8 mouse cellular contexts compared by ENCODE assay signal in genomic region chr17:50471230-50471629, GRCm38 (mm10). TPM values are rescaled to one million over a fixed set of nuclear protein-coding genes. Genes with fewer than 3 reads are reported as not detected.
DNase-seq lines count a peak whose midpoint lies in the region; ATAC-seq and TF ChIP-seq lines count a peak whose summit lies in the region.

No protein-coding gene starts in this region.

- peaks cover 0 to 13% of the 10 kb centered on the region in 2 experiments; a peak in 3 of 4 replicates for H3K4me1 ChIP-seq in liver, embryonic 14.5 days (replicated peaks; ENCODE audit: control insufficient read depth in 2 of 2, insufficient read depth in 2 of 2, low read length in 1 of 2)
- peaks cover 6% of the 10 kb centered on the region for H3K4me1 ChIP-seq in forebrain, embryonic 11.5 days (replicated peaks; ENCODE audit: control insufficient read depth, insufficient read depth, low read length)

- H3K4me2 ChIP-seq in liver, embryonic 14.5 days (ENCODE audit: low read depth) = no peak overlapping the region
- H3K4me2 ChIP-seq in forebrain, embryonic 11.5 days (ENCODE audit: low read depth, low read length, severe bottlenecking) = no peak overlapping the region

- no peaks in the 10 kb centered on the region for H3K27me3 ChIP-seq in liver, embryonic 14.5 days (ENCODE audit: control insufficient read depth, insufficient read depth, low read length)
- no peaks in the 10 kb centered on the region for H3K27me3 ChIP-seq in splenic B cell, adult 2 months (ENCODE audit: control insufficient read depth, insufficient read depth, low read length, poor library complexity, severe bottlenecking)
- no peaks in the 10 kb centered on the region for H3K27me3 ChIP-seq in forebrain, embryonic 11.5 days (ENCODE audit: control insufficient read depth, insufficient read depth, low read length)

- H3K4me3 ChIP-seq in liver, embryonic 14.5 days (ENCODE audit: insufficient read depth in 1 of 2, low read depth in 2 of 2, low read length in 2 of 2) = no peak overlapping the region
- no peak overlapping the region for H3K4me3 ChIP-seq in forebrain, embryonic 11.5 days (ENCODE audit: low read depth, low read length)

- H3K36me3 ChIP-seq in liver, embryonic 14.5 days (replicated peaks; ENCODE audit: control insufficient read depth, insufficient read depth, low read depth) = no peaks in the 10 kb centered on the region
- no peaks in the 10 kb centered on the region for H3K36me3 ChIP-seq in splenic B cell, adult 2 months (ENCODE audit: control insufficient read depth, insufficient read depth, low read length, poor library complexity, severe bottlenecking)
- no peaks in the 10 kb centered on the region for H3K36me3 ChIP-seq in forebrain, embryonic 11.5 days (ENCODE audit: control insufficient read depth, insufficient read depth, low read length)

- no peak overlapping the region for H3K27ac ChIP-seq in liver, embryonic 14.5 days
- no peak overlapping the region for H3K27ac ChIP-seq in forebrain, embryonic 11.5 days (ENCODE audit: low read depth, low read length)

- ATAC-seq in inflammation-experienced regulatory T-cells, adult 6 months = peak; percentile 41
- ATAC-seq in liver, embryonic 14.5 days (ENCODE audit: insufficient read depth) = peak; percentile 28; the same call in 1 of the 2 replicates
- no peak for ATAC-seq in forebrain, embryonic 11.5 days (replicated peaks; ENCODE audit: low FRiP score)

- 27% methylated on average over 3 of the region's 3 CpGs for WGBS in liver, embryonic 14.5 days (ENCODE audit: insufficient replicate concordance)
- 80% methylated on average over 3 of the region's 3 CpGs for WGBS in forebrain, embryonic 11.5 days

- no peak for TF ChIP-seq EP300 in liver, embryonic 14.5 days (IDR thresholded peaks at IDR 0.05; ENCODE audit: low read depth)

- DNase-seq in CD4-positive helper T cell, adult 2 months (ENCODE audit: low read depth, low spot score) = peak; percentile 79
- DNase-seq in adrenal gland, postnatal 14 days = peak; percentile 42
- no peak for DNase-seq in liver, embryonic 14.5 days (ENCODE audit: low read depth in 3 of 3, low spot score in 3 of 3)
- DNase-seq in splenic B cell, adult 2 months (ENCODE audit: low read depth, low spot score) = peak; percentile 83
- no peak for DNase-seq in left cerebral cortex, adult 9 months (ENCODE audit: low spot score in 2 of 2)
- no peak for DNase-seq in cerebellum, adult 9-11 months
- no peak for DNase-seq in forebrain, embryonic 11.5 days (ENCODE audit: low spot score)

- no peak for TF ChIP-seq CTCF in liver, embryonic 14.5 days (IDR thresholded peaks at IDR 0.05; ENCODE audit: low read depth)

- H3K9ac ChIP-seq in liver, embryonic 14.5 days (replicated peaks) = no peak overlapping the region
- H3K9ac ChIP-seq in forebrain, embryonic 11.5 days (ENCODE audit: low read length) = no peak overlapping the region

- H3K9me3 ChIP-seq in liver, embryonic 14.5 days (ENCODE audit: control insufficient read depth, low read length) = no peaks in the 10 kb centered on the region
- no peaks in the 10 kb centered on the region for H3K9me3 ChIP-seq in forebrain, embryonic 11.5 days (ENCODE audit: control insufficient read depth, low read length)

RNA-seq across cellular contexts. Expression of gene Plcl2, which starts 38.0 kb away (rescaled TPM):
- total RNA-seq in adrenal gland, postnatal 14 days (2021) = 53.1 and 57.6 TPM in 2 replicates
- 10 to 100 TPM in 1 of 3 experiments, 1 to 10 TPM in 2; 8.8 to 11.9 (median 9.4) TPM for polyA plus RNA-seq in inflammation-experienced regulatory T-cells, adult 6 months (2017; shearing (Covaris generic))
- polyA plus RNA-seq in liver, embryonic 14.5 days (2012; rRNA removed) = 1.2 and 1.9 TPM in 2 replicates
- 1.2 and 1.5 TPM in 2 replicates for polyA plus RNA-seq in liver, embryonic 14.5 days (2014; fragmentation: Nextera tagmentation; extraction: Ambion mirVana)
- 7.6 and 7.7 TPM in 2 replicates for polyA plus RNA-seq in forebrain, embryonic 11.5 days (2014; fragmentation: Nextera tagmentation; extraction: Ambion mirVana)

Comparison
In these comparisons a context has a peak if more than half of its experiments do, and no peak if none do; other contexts are left out.
1. DNase-seq: peak in CD4-positive helper T cell, adult 2 months (single experiment), adrenal gland, postnatal 14 days (single experiment) and splenic B cell, adult 2 months (single experiment); none in liver, embryonic 14.5 days (0 of 3), left cerebral cortex, adult 9 months (0 of 2), cerebellum, adult 9-11 months (single experiment) and forebrain, embryonic 11.5 days (single experiment).